Mouse (Mus musculus) CH12.LX (cell line): ENCODE data around the gene Asb7. TPM values are rescaled to one million over a fixed set of nuclear protein-coding genes. Genes with fewer than 3 reads are reported as not detected.

ENCODE experiments used
- DNase-seq: peaks from one replicate; pipeline ENCODE4 v3.0.0-alpha.2; 2013; ENCODE audit errors: extremely low read depth
- H3K27ac ChIP-seq: 2 replicates; pipeline ENCODE4 v1.5.1; 2012; ENCODE audit warnings: low read depth, mild to moderate bottlenecking, control low read depth, moderate library complexity; ENCODE audit not compliant: insufficient read depth
- H3K27me3 ChIP-seq: replicated peaks from 2 replicates; pipeline ENCODE3; 2012; ENCODE audit warnings: inconsistent platforms
- H3K36me3 ChIP-seq, 2 experiments: replicated peaks in 1 of 2; 2 replicates each; pipeline versions ENCODE3 to v1.6.1; 2012; ENCODE audit warnings: inconsistent platforms in 1 of 2, low read length in 1 of 2, mild to moderate bottlenecking in 1 of 2, mixed read lengths in 1 of 2, moderate library complexity in 1 of 2; ENCODE audit not compliant: control insufficient read depth in 1 of 2, insufficient read depth in 1 of 2
- H3K4me1 ChIP-seq, 2 experiments: 2 replicates each; pipeline ENCODE4 v1.6.1; 2012; ENCODE audit warnings: inconsistent platforms in 1 of 2, moderate library complexity in 1 of 2; ENCODE audit not compliant: insufficient read depth in 2 of 2, control insufficient read depth in 1 of 2
- H3K4me2 ChIP-seq: 2 replicates; pipeline ENCODE4 v1.6.1; 2012; ENCODE audit warnings: low read depth, mild to moderate bottlenecking, control low read depth; ENCODE audit not compliant: poor library complexity, insufficient read depth, severe bottlenecking
- H3K4me3 ChIP-seq, 3 experiments: fragments of 150-350 bp in 1 of 3; sonication (generic) in 1 of 3; replicated peaks in 1 of 3; 2 replicates each; pipeline versions ENCODE3 to v1.5.1; 2011 to 2012; ENCODE audit warnings: low read depth in 2 of 3, low read length in 2 of 3, mild to moderate bottlenecking in 2 of 3, moderate library complexity in 2 of 3, control low read depth in 1 of 3, improper control_type of control experiment in 1 of 3, inconsistent platforms in 1 of 3, mixed read lengths in 1 of 3; ENCODE audit not compliant: poor library complexity in 1 of 3
- H3K79me2 ChIP-seq: replicated peaks from 2 replicates; pipeline ENCODE4 v1.6.1; 2012; ENCODE audit warnings: mild to moderate bottlenecking, moderate library complexity; ENCODE audit not compliant: control insufficient read depth, poor library complexity, insufficient read depth, severe bottlenecking; ENCODE audit errors: extremely low read depth
- H3K9ac ChIP-seq: 2 replicates; pipeline ENCODE4 v1.6.1; 2012; ENCODE audit warnings: low read depth, mild to moderate bottlenecking, control low read depth, moderate library complexity; ENCODE audit not compliant: insufficient read depth
- H3K9me3 ChIP-seq: replicated peaks from 2 replicates; pipeline ENCODE3; 2012; ENCODE audit warnings: low read length, inconsistent platforms, mixed read lengths
- CHD2 ChIP-seq: IDR thresholded peaks from 2 replicates; pipeline ENCODE4 v1.6.1; 2011; ENCODE audit warnings: low read length, improper control_type of control experiment
- HCFC1 ChIP-seq: IDR thresholded peaks from 2 replicates; pipeline ENCODE4 v1.6.1; 2012; ENCODE audit warnings: low read depth, mild to moderate bottlenecking, inconsistent platforms, low read length, improper control_type of control experiment
- IRF4 ChIP-seq: IDR thresholded peaks from 2 replicates; pipeline ENCODE4 v1.6.1; 2014; ENCODE audit warnings: low read depth, mild to moderate bottlenecking, inconsistent platforms, low read length, improper control_type of control experiment
- JUN ChIP-seq: IDR thresholded peaks from 2 replicates; pipeline ENCODE4 v1.6.1; 2011; ENCODE audit warnings: low read depth, mild to moderate bottlenecking, low read length, improper control_type of control experiment, moderate library complexity; ENCODE audit not compliant: insufficient read depth
- JUND ChIP-seq: conservative IDR thresholded peaks from 2 replicates; pipeline ENCODE4 v1.6.1; 2011; ENCODE audit warnings: low read depth, low read length, improper control_type of control experiment
- MEF2A ChIP-seq: IDR thresholded peaks from 2 replicates; pipeline ENCODE4 v1.6.1; 2014; ENCODE audit warnings: low read depth, mild to moderate bottlenecking, inconsistent platforms, low read length, improper control_type of control experiment, borderline replicate concordance
- NELFE ChIP-seq: IDR thresholded peaks from 2 replicates; pipeline ENCODE4 v1.6.1; 2011; ENCODE audit warnings: low read depth, low read length, improper control_type of control experiment
- NRF1 ChIP-seq: IDR thresholded peaks from 2 replicates; pipeline ENCODE4 v1.6.1; 2014; ENCODE audit warnings: low read depth, mild to moderate bottlenecking, inconsistent platforms, low read length, improper control_type of control experiment, moderate library complexity
- PAX5 ChIP-seq: IDR thresholded peaks from 2 replicates; pipeline ENCODE4 v1.6.1; 2012; ENCODE audit warnings: low read length, inconsistent platforms, mixed read lengths
- POLR2AphosphoS2 ChIP-seq: IDR thresholded peaks from 2 replicates; pipeline ENCODE4 v1.6.1; 2011; ENCODE audit warnings: low read depth, low read length, improper control_type of control experiment
- RAD21 ChIP-seq: IDR thresholded peaks from 2 replicates; pipeline ENCODE4 v1.6.1; 2011; ENCODE audit warnings: low read depth, mild to moderate bottlenecking, low read length, improper control_type of control experiment, moderate library complexity
- RCOR1 ChIP-seq: conservative IDR thresholded peaks from 2 replicates; pipeline ENCODE4 v1.6.1; 2012; ENCODE audit warnings: low read depth, mild to moderate bottlenecking, inconsistent platforms, low read length, improper control_type of control experiment
- SIN3A ChIP-seq: IDR thresholded peaks from 2 replicates; pipeline ENCODE4 v1.6.1; 2012; ENCODE audit warnings: low read length, improper control_type of control experiment, inconsistent platforms
- SMC3 ChIP-seq: IDR thresholded peaks from 2 replicates; pipeline ENCODE4 v1.6.1; 2011; ENCODE audit warnings: low read depth, low read length, improper control_type of control experiment
- TBP ChIP-seq: conservative IDR thresholded peaks from 2 replicates; pipeline ENCODE4 v1.6.1; 2011; ENCODE audit warnings: low read depth, low read length, improper control_type of control experiment
- TCF12 ChIP-seq: IDR thresholded peaks from 2 replicates; pipeline ENCODE4 v1.6.1; 2014; ENCODE audit warnings: low read depth, mild to moderate bottlenecking, inconsistent platforms, low read length, improper control_type of control experiment
- USF1 ChIP-seq: IDR thresholded peaks from 2 replicates; pipeline ENCODE4 v1.6.1; 2014; ENCODE audit warnings: low read depth, mild to moderate bottlenecking, inconsistent platforms, low read length, improper control_type of control experiment
- ZC3H11A ChIP-seq: IDR thresholded peaks from 2 replicates; pipeline ENCODE4 v1.6.1; 2012; ENCODE audit warnings: low read depth, mild to moderate bottlenecking, inconsistent platforms, low read length, improper control_type of control experiment
- ZNF384 ChIP-seq: IDR thresholded peaks from 2 replicates; pipeline ENCODE4 v1.6.1; 2012; ENCODE audit warnings: low read depth, low read length, improper control_type of control experiment, inconsistent platforms
- dilution Hi-C: fragments of 300-500 bp; cut with MboI; formaldehyde crosslinking; loops from 2 replicates; pipeline ENCODE4 v1.14.3; 2020; ENCODE audit warnings: low sequenced_read_pairs; ENCODE audit not compliant: extremely low pct_unique_long_range_greater_than_20kb, extremely low pct_ligation_motif_present
- in situ Hi-C: fragments of 300-500 bp; cut with MboI; formaldehyde crosslinking; loops from 3 replicates; pipeline ENCODE4 v1.14.3; 2019; ENCODE audit warnings: low sequenced_read_pairs, low pct_ligation_motif_present, low pct_unique_long_range_greater_than_20kb, mixed read lengths
- polyA plus RNA-seq: library from polyadenylated mRNA; unstranded; fragments of >175 nt; gene quantifications from 2 replicates; pipeline ENCODE4 v1.2.1, GENCODE M21; 2012; ENCODE audit warnings: low read depth; ENCODE audit not compliant: insufficient read length
- total RNA-seq, 2 experiments: library from RNA; depleted of rRNA; stranded (reverse); fragments of 300-350 nt in 1 of 2; fragments of >200 nt in 1 of 2; gene quantifications; 2 replicates each; pipeline ENCODE4 v1.2.3; 2012 to 2014

The Asb7 gene
- total and polyA plus RNA-seq, 3 experiments = 5.5 to 6.6 (median 6.2) TPM

DNA sequence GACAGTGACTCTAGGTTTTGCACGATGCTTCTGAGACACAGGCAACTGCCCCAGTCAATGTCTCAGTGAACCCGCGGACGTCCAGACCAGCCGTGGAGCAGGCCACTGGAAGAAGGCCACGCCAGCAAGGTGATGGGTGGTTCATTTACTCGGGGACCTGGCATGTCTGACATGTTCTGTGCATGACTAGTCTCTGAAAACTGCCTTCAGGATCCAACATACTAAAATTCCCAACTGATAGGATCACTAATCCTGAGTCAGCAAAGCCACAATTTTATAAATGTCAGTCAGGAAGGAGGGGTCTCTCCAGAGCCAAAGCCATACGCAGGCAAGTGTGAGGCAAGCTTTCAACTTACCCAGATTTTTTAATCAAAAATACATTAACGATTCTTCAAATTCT, 35.8 kb downstream of the Asb7 start:
- no peaks in the 10 kb centered on the region for H3K9me3 ChIP-seq
- in situ Hi-C loops = loop anchor here (10.0 to 25.0 kb wide), 3 partner anchors 249 to 566 kb away; partner anchors contain the start of gene Selenos
- H3K79me2 ChIP-seq = no peaks in the 10 kb centered on the region
- no peak overlapping the region for H3K9ac ChIP-seq
- no peak for DNase-seq
- H3K27ac ChIP-seq = no peak overlapping the region
- no peaks in the 10 kb centered on the region for H3K27me3 ChIP-seq
- peaks cover 23 to 84% of the 10 kb centered on the region in 2 experiments for H3K36me3 ChIP-seq
- dilution Hi-C loops = no loop called here
- TF ChIP-seq RAD21 (no peak), JUN (no peak), HCFC1 (no peak), TCF12 (no peak), USF1 (no peak), JUND (no peak), TBP (no peak), NRF1 (no peak), RCOR1 (no peak), CHD2 (no peak), MEF2A (no peak), PAX5 (no peak), SIN3A (no peak), ZNF384 (no peak), SMC3 (no peak), POLR2AphosphoS2 (no peak), IRF4 (no peak), ZC3H11A (no peak)
- H3K4me2 ChIP-seq = no peak overlapping the region
- H3K4me3 ChIP-seq = no peak overlapping the region
- H3K4me1 ChIP-seq = no peaks in the 10 kb centered on the region

DNA sequence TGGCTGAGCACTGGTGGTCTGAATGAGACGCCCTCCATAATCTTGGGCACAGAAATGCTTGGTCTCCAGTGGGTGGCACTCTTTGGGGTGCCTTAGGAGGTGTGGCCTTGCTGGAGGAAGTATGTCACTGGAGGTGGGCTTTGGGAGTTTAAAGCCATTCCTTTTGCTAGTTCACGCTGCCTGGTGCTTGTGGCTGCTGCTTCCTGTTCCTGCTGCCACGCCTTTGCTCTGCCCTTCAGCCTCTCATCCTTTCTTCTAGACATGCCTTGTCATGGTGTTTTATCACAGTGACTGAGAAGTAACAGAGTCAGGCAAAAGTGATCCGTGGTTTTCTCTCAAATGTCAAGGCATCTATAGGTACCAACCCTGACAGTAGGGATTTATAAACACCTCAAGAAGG, 37.2 kb downstream of the Asb7 start:
- no peaks in the 10 kb centered on the region for H3K27me3 ChIP-seq
- no peaks in the 10 kb centered on the region for H3K79me2 ChIP-seq
- H3K36me3 ChIP-seq = peaks cover 19 to 82% of the 10 kb centered on the region in 2 experiments
- TF ChIP-seq TBP (no peak), JUN (no peak), NELFE (no peak), RAD21 (no peak)
- no peak for DNase-seq
- H3K9ac ChIP-seq = no peak overlapping the region
- no peaks in the 10 kb centered on the region for H3K4me1 ChIP-seq
- no peak overlapping the region for H3K27ac ChIP-seq
- no peaks in the 10 kb centered on the region for H3K9me3 ChIP-seq
- H3K4me2 ChIP-seq = no peak overlapping the region
- no peak overlapping the region for H3K4me3 ChIP-seq
- in situ Hi-C loops = loop anchor here (10.0 to 25.0 kb wide), 3 partner anchors 247 to 565 kb away; partner anchors contain the start of gene Selenos
- dilution Hi-C loops = no loop called here
